Mouse (Mus musculus) bone marrow macrophage, adult 2 months (primary cell): ENCODE results near the gene Upk3b.

Experiments
- CTCF ChIP-seq: IDR thresholded peaks from 2 replicates; pipeline ENCODE4 v1.5.1; 2012; ENCODE audit warnings: low read depth, mild to moderate bottlenecking, low read length, moderate library complexity
- POLR2A ChIP-seq: IDR thresholded peaks from 2 replicates; pipeline ENCODE4 v1.6.1; 2012; ENCODE audit warnings: mild to moderate bottlenecking, low read depth, low read length, borderline replicate concordance

GRCm38 (mm10) chr5:136045408-136045807 lies 7.1 kb downstream of the Upk3b start:
- TF ChIP-seq POLR2A (no peak), CTCF (0 out of 2 replicates have a peak, but pooled peaks have one; percentile 5)
